Mouse (Mus musculus) embryo, embryonic 11 days (tissue): ENCODE results near the gene Rarres2.

Experiments
- DNase-seq: peaks from one replicate; pipeline ENCODE4 v3.0.0-alpha.2; 2015

The Rarres2 gene

DNA sequence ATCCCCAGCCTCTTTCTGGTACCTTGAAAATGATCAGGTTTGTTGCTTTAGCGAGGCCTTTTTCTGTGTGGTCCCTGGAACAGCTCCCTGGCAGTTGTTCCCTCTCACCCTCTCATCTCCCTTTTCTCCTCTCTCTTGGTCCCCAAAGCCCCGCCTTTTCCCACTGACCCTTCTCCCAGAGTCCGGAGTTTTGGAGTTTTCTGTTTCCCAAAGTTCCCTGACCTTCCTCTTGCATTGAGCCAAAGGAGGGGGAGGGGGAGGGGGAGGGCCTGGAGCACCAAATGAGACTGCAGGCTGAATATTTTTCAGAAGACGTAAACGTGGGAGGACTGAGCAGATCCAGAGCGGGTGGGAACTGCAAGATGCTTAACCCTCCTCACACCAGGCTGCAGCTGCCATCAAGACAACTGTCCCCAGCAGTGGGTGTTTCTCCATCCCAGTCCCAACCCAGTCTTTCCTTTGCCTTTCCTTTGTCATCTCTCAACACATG is at the start of gene Rarres2:
Rarres2 (minus strand) TSS at position 218 of the 490 bp plus-strand sequence.
- peak; percentile 35 for DNase-seq

DNA sequence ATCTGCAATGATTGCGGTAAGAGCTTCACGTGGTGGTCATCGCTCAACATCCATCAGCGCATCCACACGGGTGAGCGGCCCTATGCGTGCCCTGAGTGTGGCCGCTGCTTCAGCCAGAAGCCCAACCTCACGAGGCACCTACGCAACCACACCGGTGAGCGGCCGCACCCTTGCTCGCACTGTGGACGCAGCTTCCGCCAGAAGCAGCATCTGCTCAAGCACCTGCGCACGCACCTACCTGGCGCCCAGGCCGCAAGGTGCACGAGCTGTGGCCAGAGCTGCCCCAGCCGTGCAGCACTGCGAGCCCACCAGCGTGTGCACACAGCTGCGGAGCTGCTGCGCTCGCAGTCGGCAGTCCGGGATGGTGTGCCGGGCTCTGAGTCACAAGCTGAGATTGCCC is 47.4 kb upstream of the Rarres2 start:
- no peak for DNase-seq

DNA sequence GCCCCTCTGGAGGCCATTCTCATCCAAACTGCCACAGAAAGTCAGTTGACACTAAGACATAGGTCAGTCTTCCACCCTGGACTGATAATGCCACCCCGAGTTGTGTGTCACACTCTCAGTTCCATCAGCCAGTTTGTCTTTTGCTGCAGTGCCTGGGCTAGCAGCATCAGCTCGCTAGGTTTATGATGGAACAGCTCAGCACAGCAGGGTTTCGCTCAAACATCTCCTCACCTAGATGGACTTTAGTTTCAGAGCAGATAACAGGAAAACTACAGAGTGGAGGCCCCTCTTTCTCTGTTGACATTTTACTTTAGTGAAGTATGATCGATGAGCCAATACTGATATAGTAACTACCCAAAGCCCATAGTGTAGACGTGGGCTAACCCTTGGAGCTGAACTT is 42.2 kb upstream of the Rarres2 start:
- DNase-seq = no peak

DNA sequence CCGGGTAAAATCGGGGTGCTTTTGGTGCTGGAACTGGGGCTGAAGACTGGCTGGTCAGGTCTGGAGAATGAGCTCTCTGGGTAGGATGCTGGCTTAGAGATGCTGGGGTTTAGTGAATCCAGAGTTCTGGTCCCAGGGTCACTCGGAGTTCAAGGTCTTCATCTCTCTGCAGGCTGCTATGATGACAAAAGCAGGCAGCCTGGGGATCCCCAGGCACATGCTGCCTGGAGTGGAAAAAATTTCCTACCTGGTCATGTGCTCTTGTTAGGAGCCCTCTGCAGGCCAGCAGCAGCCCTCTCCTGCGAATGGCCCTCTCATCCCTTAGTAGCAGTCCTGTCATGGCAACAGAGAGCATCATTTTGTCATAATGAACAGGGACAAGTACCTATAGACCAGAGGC is 40.9 kb upstream of the Rarres2 start:
- no peak for DNase-seq

DNA sequence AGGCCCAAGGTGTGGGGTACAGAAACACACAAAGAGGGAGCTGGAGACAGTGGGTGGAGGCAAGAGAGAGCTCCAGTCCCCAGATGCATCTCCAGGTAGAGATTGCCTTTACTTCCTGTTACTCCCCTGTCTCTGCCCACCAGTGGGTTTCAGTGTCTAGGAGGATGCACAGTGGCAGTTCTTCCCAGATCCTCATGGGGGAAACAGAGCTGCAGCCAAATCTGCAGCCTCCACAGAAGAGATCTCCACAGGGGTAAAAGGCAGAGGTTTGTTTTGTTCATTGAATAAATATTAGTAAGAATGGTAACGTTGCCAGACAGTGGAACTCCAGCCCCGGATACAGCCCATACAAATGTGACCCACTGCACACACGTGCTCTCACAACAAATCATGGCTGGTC is 38.1 kb upstream of the Rarres2 start:
- no peak for DNase-seq

DNA sequence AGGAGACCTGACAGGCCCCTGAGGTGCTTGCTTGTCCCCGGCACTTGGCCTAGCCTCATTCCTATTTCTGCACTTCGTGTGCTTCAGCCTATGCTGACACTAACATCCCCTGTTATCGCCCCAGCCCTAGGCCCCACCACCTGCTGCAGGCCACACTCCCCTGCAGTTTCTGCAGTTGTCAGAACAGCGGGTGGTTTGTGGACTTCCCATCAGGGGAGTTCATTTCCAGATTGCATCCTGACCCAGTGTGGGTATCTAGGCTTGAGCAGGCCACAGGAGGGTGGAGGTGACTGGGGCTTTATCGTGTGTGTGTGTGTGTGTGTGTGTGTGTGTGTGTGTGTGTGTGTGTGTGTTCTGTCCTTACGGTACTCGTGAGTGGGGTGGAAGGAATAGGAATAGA is 36.9 kb upstream of the Rarres2 start:
- no peak for DNase-seq

DNA sequence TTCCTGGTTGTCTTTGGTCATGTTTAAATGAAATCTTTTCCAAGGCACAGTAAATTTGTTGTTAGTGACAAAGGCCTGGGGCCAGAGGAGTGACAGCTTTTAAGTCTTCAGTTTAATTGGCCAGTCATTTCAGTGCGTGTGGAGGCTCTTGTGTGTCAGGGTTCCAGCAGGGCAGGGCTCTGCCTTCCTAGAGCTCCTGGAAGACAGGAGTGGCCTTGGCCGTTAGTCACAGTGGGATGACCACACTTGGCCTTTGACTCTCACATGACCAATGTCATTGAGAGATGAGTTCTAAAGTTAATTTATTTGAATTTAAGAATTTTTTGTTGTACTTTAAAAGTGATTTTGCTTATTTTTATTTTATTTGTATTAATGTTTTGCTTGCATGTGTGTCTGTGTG is 35.5 kb upstream of the Rarres2 start:
- DNase-seq = no peak

DNA sequence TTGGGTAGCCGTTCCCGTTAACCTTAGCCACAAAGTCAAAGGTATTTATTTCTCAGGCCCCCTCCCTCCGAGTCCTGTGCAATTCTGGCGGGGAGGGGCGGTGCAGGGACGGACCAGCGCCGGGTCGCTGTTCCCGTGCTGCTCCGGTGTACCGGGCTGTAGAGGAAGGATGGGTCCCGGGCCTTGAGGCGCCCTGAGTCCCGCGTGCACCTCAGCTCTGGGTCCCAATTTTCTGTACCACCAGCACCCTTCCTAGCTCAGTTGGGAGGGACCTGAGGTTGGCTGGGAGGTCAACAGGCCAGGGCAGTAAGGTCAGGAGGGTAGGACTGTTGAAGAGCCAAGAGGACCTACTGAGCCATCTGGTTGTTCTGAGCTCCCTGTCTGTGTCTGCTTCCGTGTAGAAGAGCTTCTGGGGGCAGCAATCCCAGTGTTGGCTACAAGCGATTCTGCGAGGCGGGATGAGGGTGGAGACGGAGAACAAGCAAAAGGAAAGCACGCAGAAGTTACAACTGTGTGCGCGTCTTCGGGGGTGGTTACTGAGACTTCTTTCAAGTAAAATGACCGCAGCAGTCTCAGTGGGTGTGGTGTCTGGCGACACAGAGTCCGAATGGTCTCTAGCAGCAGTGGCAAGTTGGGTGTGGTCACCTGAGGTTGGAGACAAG is 29.6 kb upstream of the Rarres2 start:
- peak; percentile 50 for DNase-seq

DNA sequence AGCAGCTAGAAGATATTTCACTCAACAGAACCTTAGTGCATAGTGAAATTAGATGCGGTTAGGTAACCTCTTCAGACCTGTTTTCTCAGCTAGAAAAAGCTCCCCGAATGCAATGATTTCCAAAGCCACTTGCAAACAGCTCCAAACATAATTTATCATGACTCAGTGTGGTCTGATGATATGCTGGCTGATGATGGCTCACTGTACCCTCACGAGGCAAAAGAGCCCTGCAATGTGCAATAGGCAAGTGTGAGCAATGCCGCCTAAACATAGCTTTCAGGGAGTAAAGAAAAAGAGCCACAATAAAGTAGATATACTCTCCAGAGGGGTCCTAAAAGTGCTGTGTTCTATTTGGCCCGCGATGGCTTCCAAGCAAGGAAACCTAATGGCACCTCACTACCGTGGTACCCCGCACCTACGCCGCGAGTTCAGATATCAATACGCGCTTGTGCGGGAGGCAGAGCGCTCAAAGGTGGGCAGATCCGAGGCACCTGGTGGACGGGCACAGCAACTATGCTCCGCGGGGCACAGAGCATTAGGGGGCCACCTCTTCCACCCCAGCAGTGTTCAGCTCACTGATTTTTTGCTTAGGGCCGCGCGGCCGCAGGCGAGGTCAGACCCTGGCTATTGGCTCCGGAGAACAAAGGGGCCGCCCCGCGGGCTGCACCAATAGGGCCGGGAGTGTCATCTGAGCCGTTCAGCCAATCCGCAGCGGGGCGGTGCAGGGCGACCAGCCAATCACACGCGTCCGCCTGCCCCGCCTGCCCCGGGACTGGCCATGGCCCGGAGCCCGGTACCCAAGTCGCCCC is 28.9 kb upstream of the Rarres2 start, which contains the start of gene Zfp775:
Zfp775 (plus strand) TSS at position 793 of the 809 bp plus-strand sequence.
- DNase-seq = peak; percentile 97

DNA sequence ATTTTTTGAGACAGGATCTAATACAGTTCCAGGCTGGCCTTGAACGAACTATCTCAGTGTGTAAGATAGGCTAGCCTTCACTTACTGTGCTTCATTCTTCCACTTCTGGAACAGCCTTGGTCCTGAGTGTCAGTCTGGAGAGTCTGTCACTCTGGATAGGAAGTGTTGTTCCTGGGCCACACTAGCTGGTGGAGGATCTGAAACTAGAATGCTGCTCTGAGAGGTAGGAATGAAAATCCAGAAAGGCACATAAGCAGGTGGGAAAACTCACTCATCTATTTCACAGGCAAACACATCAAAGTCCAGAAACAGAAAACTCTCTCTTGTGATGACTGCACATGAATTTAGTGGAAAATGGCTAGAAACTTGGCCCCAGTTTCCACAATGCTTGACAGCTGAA is 28.0 kb upstream of the Rarres2 start:
- DNase-seq = no peak

DNA sequence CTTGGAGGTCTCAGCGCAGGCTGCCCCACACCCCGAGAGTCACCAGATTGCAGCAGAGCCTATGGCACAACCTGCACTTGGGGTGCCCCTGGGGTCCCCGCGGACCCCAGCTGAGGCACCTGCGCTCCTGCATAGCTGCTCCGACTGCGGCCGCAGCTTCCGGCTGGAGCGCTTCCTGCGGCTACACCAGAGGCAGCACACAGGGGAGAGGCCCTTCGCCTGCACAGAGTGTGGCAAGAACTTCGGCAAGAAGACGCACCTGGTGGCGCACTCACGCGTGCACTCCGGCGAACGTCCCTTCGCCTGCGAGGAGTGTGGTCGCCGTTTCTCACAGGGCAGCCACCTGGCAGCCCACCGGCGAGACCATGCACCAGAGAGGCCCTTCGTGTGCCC is 24.6 kb upstream of the Rarres2 start:
- DNase-seq = no peak

DNA sequence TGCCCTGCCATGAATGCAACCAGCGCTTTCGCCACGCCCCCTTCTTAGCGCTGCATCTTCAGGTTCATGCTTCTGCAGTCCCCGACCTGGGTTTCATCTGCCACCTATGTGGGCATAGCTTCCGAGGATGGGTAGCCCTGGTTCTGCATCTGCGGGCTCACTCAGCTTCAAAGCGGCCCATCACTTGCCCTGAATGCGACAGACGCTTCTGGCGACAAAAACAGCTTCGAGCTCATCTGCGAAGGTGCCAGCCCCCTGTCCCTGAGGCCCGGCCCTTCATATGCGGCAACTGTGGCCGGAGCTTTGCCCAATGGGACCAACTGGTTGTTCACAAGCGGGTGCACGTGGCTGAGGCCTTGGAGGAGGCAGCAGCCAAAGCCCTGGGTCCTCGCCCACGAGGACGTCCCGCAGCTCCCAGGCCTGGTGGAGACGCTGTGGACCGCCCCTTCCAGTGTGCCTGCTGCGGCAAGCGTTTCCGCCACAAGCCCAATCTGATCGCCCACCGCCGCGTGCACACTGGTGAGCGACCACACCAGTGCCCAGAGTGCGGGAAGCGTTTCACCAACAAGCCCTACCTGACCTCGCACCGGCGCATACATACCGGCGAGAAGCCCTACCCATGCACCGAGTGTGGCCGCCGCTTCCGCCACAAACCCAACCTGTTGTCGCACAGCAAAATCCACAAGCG is 24.1 kb upstream of the Rarres2 start:
- DNase-seq = no peak

DNA sequence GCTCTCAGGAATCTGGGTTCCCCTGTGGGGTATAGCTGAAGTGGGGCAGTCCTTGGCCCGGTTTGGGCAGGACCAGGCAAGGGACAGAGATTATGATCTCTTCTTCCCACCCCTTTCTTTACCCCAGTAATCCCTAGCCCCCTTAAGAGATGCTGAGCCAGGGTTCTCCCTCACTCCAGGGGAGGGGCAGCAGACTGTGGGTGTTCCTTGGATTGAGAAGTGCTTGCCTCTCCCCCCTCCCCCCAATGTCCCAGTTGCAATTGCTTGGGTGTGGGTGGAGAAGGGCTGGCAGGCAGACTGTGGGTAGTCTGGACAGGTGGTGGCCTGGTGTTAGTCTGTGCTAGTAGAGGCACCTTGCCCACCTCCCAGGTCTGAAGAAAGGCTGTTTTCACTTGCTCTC is 22.7 kb upstream of the Rarres2 start:
- DNase-seq = no peak

DNA sequence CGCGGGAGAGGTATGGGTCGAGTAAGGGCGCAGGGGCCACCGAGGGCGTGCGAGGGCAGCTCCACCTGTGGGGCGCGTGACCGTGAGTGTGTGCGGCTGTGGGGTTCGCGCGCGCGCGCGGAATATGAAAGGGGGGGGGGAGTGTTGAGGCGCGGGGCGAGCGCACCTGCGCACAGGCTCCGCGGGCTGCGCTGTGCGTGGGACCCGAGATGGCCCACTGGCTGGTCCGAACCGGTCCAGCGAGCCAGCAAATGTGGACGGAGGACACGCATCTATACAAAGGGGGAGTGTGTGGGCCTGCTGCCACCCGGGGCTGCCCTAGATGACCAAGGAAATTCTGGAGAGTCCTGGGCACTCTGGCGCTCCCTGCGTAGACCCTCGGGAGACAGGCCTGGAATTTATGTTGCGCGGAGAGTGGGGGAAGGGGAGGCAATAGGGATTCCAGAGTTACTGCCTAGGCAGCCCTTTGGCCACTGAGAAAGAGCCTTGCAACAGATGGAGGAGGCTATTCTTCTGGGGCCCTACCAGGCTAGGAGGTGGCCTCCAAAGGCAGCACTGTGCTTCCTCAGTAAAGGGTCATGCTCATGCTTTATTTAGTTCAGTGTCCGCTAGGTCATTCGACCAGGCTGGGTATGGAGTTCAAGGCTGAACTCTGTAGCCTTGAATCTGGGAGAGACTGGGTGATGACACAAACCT is 21.6 kb upstream of the Rarres2 start:
- DNase-seq = peak; percentile 79

DNA sequence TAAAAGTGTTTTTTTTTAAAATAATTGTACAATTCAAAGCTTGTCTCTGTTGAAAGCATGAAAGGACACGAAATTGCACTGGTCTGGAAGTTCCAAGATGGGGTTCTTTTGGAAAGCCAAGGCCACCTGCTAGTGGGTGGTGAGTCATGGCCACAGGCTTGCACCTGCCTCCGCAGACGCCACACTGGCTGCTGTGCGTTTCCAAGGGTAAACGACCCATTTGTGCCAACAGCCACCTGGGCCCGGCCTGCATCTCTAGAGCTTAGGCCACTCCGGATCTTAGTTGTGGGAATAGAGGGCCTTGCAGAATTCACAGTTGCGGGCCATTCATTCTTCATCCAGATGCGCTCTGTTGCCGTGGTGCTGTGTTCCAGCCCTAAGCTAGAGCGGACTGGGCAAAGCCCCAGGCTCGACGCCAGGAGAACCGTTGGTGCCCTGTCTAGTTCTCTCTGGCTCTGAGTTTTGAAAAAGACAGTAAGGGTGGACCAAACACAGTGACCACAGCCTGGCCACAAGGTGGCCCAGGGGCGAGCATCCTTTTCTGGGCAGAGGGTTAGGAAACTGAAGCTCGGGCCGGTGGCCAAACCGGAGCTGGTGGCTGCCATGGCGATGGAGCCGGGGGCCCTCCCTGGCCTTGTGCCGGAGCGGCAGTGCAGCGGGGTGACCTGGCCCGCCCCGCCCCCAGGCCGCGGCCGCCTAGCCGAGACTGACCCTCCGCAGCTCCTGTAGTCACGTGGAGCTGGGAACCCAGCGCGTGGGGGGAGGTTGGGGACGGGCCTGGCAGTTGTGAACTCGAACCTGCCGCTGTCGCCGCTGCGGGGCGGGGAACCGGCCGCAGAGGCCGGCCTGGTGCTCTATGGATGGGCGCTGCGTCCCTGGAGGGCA is 20.8 kb upstream of the Rarres2 start, which contains the start of the genes Repin1 and Gm44965:
Repin1 (plus strand) TSS at position 726 of the 885 bp plus-strand sequence.
Gm44965 (plus strand) TSS at position 784 of the 885 bp plus-strand sequence.
- DNase-seq = peak; percentile 95

DNA sequence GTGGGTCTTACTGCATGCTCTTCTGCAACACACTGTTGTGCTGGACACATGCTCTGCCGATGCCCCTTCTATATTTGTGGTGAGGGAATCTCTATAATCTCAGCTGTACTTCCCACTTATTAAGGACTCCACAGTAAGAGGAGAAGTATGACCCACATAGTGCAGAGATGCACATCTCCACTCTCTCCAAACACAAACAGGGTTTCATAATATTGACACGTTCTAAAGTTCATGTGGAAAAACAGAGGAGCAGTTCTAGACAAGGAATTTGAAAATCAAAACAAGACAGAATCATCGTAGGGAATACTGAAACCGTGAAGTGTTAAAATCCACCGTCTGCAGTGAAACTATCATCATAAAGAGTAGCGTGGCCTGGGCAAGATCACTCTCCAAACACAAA is 19.3 kb upstream of the Rarres2 start:
- DNase-seq = no peak

DNA sequence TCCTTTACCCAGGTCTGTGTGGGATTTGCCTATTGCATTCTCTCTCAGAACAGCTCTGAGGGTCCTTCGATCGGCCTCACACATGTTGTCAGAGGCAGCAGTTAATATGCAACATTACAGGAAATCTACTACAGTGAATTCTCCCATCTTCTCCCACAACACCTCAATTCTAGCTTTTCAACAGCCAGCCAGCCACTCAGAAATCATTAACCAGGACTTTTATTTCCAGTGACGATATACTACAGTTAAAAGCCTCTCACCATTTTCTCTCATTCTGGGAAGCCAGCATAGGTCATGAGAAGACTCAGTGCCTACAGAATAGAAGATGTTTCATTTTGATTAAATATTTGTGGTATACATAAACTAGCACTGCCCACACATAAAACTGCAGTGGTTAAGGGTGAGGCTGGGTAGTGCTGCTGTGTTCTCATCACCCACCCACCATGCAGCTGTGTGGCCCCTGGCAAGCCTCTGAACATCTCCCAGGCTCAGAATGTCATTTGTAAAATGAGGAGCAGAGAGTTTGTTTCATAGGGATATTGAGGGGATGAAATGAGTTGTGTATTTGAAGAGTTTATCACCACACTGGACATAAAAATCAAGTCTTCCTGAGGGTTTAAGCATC is 18.7 kb upstream of the Rarres2 start:
- no peak for DNase-seq

DNA sequence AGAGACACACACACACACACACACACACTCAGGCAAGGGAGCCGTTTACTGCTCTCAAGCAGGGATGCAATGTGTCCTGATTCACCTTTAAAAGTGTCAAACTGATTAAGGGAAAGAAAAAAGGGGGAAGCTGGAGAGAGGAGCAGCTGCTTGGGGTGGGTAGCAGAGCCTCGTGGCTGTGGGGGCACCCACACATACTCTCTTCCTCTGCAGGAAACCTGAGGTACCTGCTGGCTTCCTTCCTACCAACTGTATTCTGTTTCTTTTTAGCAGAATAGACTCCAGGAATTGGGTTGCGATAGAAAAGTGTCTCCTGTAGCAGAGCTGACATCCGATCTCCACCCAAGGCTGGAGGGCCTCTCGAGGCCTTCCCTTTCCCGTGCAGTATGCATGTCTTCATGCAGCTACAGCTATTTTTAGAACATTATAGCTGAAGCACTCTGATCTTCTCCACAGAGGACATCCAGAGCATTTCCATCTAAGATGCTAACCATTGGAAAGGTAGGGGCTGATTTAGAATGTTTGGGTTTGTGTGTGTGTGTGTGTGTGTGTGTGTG is 16.7 kb upstream of the Rarres2 start, which contains the start of gene Gm45021:
Gm45021 (plus strand) TSS at position 417 of the 557 bp plus-strand sequence.
- DNase-seq = no peak

DNA sequence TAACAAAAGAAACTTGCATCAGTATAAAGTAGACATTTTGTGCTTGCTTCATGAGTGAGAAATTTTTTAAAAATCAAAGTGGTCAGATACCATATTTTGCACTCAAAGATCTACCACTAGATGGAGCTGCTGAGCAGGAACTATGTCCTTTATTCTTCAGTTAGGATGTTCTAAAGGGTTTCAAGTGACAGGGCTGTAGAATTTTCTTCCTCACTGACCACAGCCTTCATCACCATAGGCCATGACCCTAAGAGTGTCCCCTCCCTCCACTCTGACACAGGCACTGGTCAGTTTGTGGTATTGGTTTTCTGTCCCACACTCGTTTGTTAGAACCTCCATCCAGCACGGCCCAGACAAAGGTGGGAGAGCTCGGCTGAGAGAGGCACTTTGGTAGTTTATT is 9.4 kb upstream of the Rarres2 start:
- DNase-seq = peak; percentile 85

DNA sequence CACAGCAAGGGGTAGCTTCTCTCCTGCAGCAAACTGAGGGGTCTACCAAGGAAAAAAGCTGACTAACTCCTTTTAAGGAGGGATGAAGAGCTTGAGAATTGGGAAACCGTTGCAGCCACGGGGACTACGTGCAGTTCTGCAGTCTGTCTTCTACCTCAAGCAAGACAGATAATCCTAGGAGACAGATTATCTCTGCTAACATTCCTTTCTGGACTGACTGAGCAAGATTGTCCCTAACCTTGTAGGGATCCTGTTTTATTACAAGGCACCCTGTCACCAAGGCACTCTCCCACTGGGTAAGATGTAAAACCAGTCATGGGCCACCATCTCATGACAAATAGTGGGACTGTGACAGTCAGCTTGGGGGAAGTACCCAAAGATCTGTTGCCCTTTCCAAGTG is 8.7 kb upstream of the Rarres2 start:
- no peak for DNase-seq

DNA sequence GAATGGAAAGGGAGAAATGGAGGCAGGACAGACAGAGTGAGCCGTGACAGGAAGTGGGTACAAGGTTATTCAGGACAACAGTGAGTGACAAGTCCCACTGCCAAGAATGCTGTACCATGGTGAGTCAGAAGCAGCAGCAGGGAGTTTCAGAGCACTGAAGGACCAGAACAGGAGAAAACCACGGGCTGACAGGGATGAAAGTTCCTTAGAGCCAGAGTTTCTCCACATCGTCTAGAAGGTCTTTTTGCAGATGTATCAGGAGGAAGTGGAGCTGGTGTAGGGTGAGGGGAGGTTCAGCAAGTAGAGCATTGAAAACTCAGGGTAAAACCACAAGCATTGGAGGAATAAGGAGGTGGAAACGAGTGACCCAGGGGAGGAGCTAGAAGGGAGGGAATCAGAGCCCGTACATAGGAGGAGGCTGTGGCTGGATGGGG is 6.6 kb upstream of the Rarres2 start:
- no peak for DNase-seq
